Mouse (Mus musculus) kidney, postnatal 14 days (tissue): ENCODE data around the gene Plcb2.
A peak's percentile ranks its signal among the peaks of the same experiment; 100 is the strongest.

Experiments
- DNase-seq: peaks from one replicate; pipeline ENCODE4 v3.0.0; 2022; ENCODE audit warnings: mixed read lengths

The Plcb2 gene

DNA sequence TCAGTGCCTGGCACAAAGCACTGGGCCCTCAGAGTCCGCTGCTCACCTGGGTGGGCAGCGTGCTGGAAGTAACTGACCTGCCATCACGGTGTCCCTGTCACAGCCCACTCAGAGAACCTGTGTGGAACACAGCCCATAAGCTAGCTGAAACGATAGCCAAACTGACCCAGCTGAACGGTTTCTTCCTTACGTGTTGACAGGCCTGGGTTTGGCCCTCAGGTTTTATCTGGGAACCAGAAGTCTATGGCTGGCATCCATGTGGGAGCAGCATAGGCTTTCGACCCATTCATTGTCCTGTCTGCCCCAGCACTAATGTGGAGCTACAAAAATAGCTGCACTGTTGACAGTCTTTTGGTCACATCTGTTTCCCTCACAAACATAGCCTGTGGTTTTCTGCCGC is 22.2 kb upstream of the Plcb2 start:
- DNase-seq: no peak

- DNase-seq: no peak
Observed at GRCm38 (mm10) chr2:118749341-118749884, 21.2 kb upstream of the Plcb2 start.

DNA sequence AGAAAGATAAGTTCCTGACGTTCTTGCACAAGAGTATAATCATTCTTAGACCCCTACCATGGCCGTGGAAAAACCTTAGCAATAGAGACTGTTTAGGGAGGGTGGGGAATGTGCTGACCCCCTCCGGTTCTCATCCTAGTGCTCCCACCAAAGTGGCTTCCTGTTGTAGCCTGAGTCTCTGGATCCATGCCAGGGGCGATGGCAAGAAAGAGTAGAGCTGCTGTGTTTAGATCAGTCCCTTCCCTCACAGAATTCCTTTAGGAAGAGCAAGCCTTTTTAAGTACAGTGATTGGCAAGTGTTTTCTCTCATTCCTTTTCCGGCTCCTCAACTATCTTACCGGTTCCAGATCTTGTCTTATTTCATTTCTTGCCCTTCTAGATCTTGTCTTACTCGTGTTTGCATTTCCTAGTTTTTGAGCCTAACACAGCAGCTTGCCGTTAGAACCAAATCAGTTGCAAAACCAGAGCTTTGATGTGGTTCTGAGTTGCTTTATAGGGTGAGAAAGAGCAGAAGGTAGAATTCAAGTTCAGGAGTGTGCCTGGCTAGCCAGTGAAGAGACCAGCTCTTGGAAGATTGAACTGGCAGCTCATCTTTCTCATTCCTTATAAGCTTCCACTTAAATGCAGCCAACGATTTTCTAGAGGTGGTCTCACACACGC is 19.2 kb upstream of the Plcb2 start:
- DNase-seq: peak; percentile 52

GRCm38 (mm10) chr2:118745915-118746901 is 18.0 kb upstream of the Plcb2 start:
- peak; percentile 57 for DNase-seq

DNA sequence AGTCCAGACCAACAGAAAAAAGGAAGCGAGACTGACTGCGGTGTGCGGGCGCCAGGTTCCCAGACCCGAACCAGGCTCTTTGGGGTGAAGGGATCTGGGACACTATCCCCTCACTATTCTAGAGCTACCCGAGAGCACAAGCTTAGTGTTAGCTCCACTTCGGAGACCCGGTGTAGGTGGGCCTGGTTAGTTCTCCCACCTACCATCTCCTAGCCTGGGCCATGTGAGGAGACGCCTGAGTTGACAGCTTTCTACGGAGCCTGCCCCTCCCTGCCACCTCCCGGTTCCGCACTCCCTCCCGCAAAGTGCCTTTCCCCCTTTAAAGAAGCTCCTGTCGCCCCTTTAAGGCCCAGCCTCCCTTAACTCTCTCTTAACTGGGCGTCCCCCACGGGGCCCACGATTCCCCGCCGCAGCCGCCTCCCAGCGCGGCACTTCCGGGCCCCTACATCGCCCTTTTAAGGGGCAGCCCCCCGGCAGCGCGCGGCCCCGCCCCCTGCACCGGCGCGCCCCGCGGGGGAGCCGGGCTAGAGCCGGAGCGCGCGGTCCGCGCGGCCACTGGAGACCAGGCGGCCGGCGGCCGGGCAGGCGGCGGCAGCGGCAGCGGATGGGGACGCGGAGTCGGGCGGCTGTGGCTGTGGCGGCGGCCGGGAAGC is 17.1 kb upstream of the Plcb2 start, which contains the start of gene Inafm2:
Inafm2 (plus strand) TSS at position 527 of the 653 bp plus-strand sequence.
- DNase-seq: peak; percentile 94

DNA sequence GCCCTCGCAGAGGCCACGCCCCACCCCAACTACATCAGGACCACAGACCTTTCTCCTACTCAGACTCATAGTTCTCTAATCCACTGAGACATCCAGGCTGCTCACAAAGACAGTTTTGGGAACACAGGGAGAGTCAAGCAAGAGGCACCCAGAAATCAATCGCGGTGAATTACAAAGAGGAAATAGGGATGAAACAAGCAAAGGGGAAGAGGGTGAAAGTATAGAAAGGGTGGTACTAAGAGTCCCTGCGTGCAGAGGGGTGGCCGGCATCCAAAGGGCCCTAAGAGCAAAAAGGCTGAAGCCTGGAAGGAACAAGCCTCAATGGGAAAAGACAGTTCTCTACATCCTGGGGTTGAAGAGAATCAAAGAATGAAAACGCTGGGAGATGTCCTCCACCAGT is 16.4 kb upstream of the Plcb2 start:
- DNase-seq: no peak

DNA sequence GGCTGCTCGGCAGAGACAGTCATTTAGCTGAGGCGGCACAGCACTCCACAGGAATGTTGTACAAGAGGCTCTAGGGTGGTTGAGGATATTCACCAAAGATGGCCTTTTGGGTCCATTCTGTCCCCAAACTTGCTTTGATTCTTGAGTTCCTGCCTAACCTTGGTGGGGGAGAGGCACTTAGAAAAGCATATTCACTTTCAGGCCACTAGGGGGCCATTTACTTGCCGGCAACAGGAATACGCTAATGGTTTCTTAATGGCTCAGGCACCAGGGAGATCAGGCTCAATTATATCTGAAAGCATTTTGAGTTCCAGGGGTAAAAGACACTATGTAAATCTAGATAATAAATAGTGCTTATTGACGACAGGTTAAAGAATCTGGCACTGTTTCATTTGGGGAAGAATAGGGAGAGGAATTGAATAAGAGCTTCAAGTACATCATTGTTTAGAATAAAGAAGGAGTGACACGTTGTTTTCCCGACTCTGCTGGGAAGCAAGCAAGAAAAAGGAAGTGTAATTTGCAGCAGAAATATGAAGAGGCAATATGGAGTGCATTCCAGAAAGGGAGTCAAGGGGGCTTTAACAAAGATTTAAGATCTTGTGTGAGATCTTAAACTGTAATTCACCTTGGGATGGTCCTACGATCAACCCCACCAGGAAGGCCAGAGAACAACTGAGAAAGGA is 15.2 kb upstream of the Plcb2 start:
- peak; percentile 61 for DNase-seq

DNA sequence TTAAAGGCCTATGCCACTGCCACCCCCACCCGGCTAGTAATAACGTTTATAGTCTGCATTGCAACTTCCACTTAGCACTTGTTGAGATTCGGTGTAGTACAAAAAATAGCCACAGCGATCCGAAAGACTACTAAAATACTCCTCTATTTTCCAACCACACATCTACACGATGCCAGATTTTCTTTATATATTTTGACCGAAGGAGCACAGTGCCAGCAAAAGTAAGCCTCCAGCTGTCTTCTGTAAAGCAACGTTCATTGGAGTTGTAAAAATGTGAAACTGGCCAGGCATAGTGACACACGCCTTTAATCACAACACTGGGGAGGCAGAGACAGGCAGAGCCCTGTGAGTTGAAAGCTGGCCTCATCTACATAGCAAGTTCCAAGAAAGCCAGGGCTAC is 12.9 kb upstream of the Plcb2 start:
- DNase-seq: no peak

DNA sequence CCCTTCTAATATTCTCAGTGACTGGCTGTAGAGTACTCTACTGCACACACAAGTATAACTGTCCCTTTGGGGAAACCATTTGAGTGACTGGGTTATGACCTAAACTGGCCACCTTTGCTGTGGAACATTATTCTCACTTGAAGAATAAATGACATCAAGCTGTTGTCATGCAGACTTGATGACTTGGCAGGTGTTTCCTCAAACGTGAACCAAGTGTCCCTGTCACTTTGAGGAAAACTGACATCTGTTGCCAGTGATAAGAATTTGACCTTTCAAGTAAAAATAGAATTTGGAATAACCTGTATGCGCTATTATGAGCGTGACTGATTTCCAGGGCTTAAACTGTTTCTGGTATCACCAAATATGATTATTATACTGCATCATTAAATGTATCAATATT is 12.1 kb upstream of the Plcb2 start:
- DNase-seq: no peak

- DNase-seq: no peak
Observed at GRCm38 (mm10) chr2:118733341-118733740, 5.1 kb upstream of the Plcb2 start.

DNA sequence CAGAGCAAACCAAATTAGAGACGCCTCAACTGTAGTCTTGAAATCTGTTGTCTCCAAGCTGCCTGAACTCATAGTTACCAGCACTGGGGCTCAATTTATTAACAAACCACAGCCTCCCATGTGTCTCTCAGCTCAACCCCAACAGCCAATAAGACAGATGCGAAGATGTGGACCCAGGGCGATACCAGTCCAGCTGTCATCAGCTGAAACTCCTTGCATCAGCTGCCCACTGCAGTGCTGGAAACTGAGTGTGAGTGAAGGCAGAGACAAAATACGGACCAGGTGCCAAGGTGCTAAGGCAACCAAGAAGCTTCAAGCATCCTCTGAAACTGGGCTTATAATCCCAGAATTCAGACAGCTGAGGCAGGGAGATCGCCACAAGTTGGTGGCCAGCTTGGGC is 3.7 kb upstream of the Plcb2 start:
- DNase-seq: no peak

GRCm38 (mm10) chr2:118730622-118730915 is 2.3 kb upstream of the Plcb2 start:
- DNase-seq: peak; percentile 88

- no peak for DNase-seq
Observed at GRCm38 (mm10) chr2:118729816-118730621, 1.8 kb upstream of the Plcb2 start.

- no peak for DNase-seq
Observed at GRCm38 (mm10) chr2:118729194-118729593, 956 bp upstream of the Plcb2 start.

DNA sequence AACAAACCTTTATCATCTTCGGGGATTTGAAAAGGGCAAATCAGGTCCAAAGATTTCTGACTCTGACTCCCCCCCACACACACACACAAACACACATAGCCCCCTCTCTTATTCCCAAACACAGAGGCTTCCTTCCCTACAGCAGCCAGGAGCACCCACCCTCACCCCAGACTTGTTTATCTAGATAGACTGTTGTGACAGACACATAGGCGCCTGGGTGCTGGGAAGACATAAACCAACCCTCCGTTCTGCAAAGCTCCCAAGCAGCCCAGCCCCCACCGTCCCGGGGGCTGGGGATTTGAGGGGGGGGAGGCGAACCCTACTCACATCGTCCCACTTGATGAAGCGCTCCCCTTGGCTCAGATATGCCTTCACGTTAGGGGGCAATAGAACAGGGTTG is 327 bp downstream of the Plcb2 start:
- DNase-seq: peak; percentile 54

DNA sequence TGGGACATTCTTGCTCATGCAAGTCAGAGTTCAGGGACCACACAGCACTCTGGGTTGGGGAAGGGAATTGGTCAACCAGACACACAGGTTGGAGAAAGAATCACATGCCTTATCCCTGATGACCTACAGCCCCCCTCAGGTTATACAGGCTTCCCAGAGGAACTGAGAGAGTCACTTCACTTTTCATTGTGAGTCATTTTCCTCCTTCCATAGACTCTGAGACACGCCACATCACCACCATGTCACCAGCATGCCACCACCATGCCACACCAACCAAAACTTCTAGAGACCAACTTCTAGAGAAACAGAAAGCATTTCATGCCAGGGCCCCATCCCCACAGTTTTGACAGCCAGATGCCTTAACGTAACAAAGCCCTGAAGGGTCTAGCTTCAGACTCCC is 1.4 kb downstream of the Plcb2 start:
- DNase-seq: no peak

GRCm38 (mm10) chr2:118725511-118725910 is 2.7 kb downstream of the Plcb2 start:
- DNase-seq: no peak

DNA sequence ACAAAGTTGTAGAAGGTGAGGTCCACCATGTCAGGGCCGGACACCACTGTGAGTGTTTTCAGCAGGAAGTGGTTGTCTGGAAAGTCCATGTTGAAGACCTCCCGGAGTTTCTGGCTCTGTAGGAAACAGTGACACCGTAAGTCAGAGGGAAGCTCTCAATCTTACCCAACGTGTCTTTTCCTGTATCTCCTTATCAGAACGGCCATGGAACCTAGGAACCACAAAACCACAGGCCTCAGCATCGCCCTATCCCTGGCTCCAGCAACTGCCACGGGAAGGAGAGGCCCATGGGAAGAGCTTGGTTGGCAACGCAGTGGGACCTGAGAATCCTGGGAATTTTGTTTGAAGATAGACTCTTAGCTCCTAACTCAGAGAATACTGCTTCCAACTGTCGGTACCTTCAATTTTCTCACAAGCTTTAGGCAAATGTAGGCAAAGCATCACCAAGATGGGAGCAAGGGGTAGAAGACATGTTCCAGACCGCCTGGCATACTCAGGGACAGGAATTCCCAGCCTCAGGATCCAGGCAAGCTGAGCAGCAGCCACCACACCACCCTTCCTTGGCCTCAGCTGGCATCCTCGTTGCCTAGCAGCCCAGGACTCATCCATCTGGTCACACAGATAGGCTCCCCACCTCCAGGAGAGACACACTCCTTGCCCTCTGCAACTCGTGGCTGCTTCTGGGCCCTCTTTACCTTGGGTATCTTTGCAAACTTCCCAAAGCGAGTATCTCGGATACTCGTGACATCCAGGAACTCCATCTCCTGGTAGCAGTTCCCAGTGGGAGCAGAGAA is 4.3 kb downstream of the Plcb2 start:
- DNase-seq: no peak

DNA sequence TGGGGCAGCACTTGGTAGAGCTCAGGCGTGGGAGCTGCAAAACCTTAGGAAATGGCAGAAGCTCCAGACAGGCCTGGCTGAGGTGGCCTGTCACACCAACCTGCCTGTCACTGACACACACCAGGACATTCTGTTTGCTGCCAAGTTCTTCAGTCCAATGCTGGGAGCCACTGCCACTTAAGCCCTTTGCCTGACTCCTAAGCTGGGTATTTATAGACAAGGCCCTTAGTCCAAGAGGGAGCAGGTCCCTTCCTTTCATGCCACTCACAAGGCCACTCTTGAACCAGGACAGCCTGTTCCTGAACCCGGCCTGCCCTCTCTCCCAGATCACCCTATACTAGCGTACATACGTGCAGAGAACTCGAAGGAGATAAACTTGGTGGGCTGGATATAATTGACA is 11.6 kb downstream of the Plcb2 start:
- no peak for DNase-seq

DNA sequence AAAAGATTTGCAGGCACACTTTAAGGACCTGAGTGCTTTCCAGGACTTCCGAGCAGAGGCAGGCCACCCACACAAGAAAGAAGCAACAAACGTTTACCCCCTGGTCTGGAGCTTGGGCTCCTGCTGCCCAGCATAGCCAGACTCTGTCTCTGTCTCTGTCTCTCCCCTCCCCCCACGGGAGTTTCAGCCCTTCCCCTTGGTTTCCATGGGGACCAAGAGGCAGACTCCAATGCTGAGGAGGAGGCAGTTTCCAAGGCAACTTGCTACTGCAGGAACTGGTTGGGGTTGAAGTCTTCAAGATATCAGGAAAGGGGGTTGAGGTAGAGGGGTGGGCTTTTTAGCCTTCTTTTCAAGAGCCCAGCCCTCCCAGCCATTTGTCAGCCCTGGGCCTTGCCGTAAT is 14.0 kb downstream of the Plcb2 start:
- no peak for DNase-seq

GRCm38 (mm10) chr2:118713631-118714030 is 14.6 kb downstream of the Plcb2 start:
- DNase-seq: no peak
